Mouse (Mus musculus): ENCODE data around the gene Mrpl37. TPM values are rescaled to one million over a fixed set of nuclear protein-coding genes. Genes with fewer than 3 reads are reported as not detected.

The Mrpl37 gene
- total RNA-seq (2023): 10 to 100 TPM; 21.2 to 32.0 TPM

GRCm38 (mm10) chr4:107066252-107067124, at the start of gene Mrpl37, which contains the start of gene Cyb5rl:
Gene Mrpl37, minus strand, starts transcription at chr4:107066868.
Gene Cyb5rl, plus strand, starts transcription at chr4:107066988.

GRCm38 (mm10) chr4:107096841-107097373, 30.2 kb upstream of the Mrpl37 start, which contains the start of gene Cdcp2:
Gene Cdcp2, plus strand, starts transcription at chr4:107096891.

Other genes starting within 250 kb of the Mrpl37 start
- 10 to 100 TPM; 34.0 to 37.3 TPM for gene Ssbp3, start 156.2 kb downstream of the Mrpl37 start, total RNA-seq (2023)
- 1 to 10 TPM; 5.3 to 5.9 TPM for gene Cyb5rl, start 120 bp upstream of the Mrpl37 start, total RNA-seq (2023)
- not detected for gene Cdcp2, start 30.0 kb upstream of the Mrpl37 start, total RNA-seq (2023)
- 100 to 1,000 TPM; 145 to 153 TPM for gene Tmem59, start 111.5 kb upstream of the Mrpl37 start, total RNA-seq (2023)
- gene Tceanc2, start 112.2 kb upstream of the Mrpl37 start, total RNA-seq (2023): 10 to 100 TPM; 30.6 to 36.7 TPM
- not detected for gene Ldlrad1, start 142.3 kb upstream of the Mrpl37 start, total RNA-seq (2023)
- gene Lrrc42, start 186.7 kb upstream of the Mrpl37 start, total RNA-seq (2023): 10 to 100 TPM; 12.0 to 13.4 TPM
- 1 to 10 TPM; 7.6 to 8.5 TPM for gene Hspb11, start 186.7 kb upstream of the Mrpl37 start, total RNA-seq (2023)
- gene Dio1, start 240.3 kb upstream of the Mrpl37 start, total RNA-seq (2023): not detected
- 10 to 100 TPM; 46.1 to 52.8 TPM for gene Yipf1, start 247.5 kb upstream of the Mrpl37 start, total RNA-seq (2023)